Mouse (Mus musculus) monocyte, adult 59 days (primary cell): ENCODE results near the gene Gm11232. TPM values are rescaled to one million over a fixed set of nuclear protein-coding genes. Genes with fewer than 3 reads are reported as not detected.

Source experiments
- total RNA-seq, 2 experiments: library from RNA; stranded (reverse); gene quantifications; one replicate each; pipeline ENCODE4 v1.2.4; 2023

Gm11232 gene
- total RNA-seq = not detected

GRCm38 (mm10) chr4:71757865-71758264 lies at the start of gene Gm11232:
TSS of gene Gm11232 (minus strand) at chr4:71757965.

